Mouse (Mus musculus) bone marrow macrophage, adult 2 months (primary cell): ENCODE results near the gene Mfsd4b3.

Source experiments
- CTCF ChIP-seq: IDR thresholded peaks from 2 replicates; pipeline ENCODE4 v1.5.1; 2012; ENCODE audit warnings: low read depth, mild to moderate bottlenecking, low read length, moderate library complexity
- POLR2A ChIP-seq: IDR thresholded peaks from 2 replicates; pipeline ENCODE4 v1.6.1; 2012; ENCODE audit warnings: mild to moderate bottlenecking, low read depth, low read length, borderline replicate concordance

- TF ChIP-seq POLR2A, result no peak
- no peak for TF ChIP-seq CTCF
These were observed 10.5 kb downstream of the Mfsd4b3 start for GRCm38 (mm10) chr10:39949377-39949954.
